Mouse (Mus musculus): ENCODE results near the gene Sik3.
A peak's percentile ranks its signal among the peaks of the same experiment; 100 is the strongest.

Sik3 gene

DNA sequence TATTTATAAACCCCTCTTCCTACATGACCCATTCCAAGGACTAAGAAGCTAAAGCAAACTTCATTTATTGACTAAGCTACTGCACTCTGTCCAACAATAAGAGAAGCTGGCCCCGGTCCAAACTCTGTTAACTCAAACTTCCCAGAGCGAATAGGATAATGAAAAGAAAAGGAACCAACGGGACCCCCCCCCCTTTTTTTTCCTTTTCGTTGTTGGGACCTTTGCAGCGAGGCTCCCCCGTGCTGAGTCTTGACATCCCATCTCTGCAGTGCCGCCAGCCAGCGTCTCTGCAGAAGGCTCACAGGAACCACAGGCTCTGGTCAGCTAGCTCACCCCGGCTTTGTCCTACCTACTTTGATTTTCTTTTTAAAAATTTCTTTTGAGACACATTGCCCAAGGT lies 3.2 kb downstream of the Sik3 start:
- DNase-seq (ENCODE audit: low spot score), result no peak

DNA sequence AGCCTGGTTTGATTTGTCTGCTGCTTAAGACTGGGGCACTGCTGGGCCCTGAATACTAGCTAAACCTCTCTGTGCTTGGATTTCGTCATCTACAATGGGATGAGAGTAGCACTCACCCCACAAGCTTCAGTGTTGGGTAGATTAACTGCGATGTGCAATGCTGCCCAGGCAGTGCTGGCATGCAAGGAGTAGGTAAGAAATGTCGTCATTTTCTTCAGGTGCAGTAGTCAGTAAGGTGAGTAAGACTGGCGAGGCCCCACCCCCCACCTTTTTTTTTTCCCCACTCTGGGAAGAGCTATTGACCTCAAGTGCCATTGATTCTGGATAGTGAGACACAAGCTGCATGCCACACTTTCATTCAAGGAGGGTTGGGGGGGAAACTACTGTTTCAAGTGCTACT lies 3.8 kb downstream of the Sik3 start:
- DNase-seq (ENCODE audit: low spot score), result no peak

DNA sequence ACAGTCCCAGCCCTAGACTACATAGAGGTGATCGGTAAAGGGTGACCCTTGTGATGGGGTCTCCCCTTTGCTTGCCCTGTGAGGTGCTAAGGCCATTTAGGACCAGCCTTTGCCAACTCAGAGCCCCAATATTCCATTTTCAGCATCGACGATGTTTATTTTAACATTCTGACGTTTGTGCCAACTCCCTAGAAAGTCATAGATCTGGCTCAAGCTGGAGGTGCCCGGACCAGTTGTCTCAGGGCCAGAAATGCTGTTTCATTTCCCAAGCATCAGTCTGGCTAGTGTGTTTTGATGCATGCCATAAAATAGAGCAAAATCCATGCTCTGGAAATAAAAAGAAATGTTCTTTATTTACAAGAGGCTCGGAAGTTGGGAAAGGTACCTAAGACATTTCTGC lies 5.7 kb downstream of the Sik3 start:
- no peak for DNase-seq (ENCODE audit: low spot score)

DNA sequence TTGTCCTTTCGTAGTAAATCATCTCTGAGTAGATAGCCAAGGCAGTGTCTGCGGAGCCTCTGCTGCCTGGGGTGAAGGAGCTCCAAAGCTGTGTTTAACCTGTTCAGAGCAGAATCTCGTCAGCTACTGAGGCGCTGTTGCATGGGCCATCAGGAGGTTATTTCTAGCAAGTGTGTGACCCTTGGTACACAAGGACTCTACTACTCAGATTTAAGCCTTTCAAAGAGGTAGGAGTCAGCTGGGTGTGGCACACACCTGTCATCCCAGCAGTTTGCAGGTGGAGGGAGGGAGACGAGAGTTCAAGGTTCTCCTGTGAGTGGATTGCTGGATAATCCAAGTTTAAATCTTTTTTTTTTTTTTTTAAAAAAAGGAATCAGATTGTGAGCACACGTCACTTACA lies 7.4 kb downstream of the Sik3 start:
- DNase-seq (ENCODE audit: low spot score), result no peak

DNA sequence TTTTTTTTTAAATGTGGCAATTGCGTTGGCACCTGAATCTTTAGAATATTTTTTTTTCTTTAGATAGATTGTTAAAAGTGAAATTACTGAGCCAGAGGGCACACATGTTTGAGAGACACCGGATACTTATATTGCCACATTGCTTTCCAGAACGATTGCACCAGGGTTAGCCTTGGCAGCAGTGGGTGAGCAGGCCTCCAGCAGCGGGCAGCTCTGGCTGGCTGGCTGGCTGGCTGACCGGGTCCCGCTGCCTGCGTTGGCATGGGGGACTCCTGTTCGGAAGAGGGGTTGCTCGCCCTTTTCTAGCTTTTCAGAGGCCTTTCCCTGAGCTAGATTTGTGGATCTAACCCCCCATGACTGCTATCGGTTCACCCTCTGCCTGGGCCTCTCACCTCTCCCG lies 11.0 kb downstream of the Sik3 start:
- no peak for DNase-seq (ENCODE audit: low spot score)

DNA sequence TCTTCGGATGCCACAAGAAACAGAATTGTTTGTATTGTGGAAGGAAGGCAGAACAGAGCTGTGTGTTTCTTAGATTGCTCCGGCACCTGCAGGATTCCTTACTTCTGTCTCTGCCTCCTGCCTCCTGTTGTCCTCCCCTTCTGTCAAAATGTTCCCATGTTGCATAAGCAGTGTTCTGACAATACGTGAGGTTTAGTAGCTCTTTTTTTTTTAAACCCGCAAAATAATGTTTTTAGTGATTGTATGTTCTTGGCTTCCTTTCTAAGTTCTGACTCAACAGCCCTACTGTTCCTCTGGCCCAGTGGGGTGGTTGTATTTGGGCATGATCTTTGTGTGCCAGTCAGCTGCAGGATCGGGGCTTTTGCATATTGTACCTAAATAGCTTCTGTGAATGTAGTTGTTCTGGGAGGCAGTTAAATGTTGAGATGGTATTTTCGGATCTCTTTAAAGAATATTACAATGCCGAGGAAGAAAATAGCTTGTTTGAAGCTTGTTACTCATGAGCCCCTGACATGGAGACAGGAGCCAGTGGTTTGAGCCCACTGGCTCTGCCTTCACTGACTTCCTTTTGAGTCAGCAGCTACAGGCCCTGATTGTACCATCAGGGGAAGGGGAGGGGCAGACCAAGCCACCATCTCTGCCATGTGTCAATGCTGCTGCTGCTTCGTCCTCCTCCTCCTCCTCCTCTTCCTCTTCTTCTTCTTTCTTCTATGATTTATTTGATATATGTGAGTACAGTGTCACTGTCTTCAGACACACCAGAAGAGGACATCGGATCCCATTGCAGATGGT lies 13.6 kb downstream of the Sik3 start:
- DNase-seq (ENCODE audit: low spot score), result no peak

DNA sequence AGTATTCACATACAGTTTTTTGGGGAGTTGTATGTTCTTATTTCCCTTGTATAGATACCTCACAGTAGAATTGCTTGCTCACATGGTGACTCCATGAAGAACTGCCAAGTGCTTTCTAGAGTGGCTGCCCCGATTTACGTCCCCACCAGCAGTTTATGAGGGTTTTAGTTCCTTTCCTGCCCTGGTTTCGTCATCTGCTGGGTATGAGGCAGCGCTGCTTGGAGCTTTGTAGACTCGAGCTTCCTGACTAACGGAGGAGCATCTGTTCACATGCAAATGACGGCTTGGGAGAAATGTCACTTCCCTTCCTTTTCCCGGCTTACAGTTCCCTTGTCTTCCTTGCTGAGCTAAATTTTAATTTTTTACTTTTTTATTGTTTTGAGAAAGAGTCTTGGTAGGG lies 15.4 kb downstream of the Sik3 start:
- no peak for DNase-seq (ENCODE audit: low spot score)

DNA sequence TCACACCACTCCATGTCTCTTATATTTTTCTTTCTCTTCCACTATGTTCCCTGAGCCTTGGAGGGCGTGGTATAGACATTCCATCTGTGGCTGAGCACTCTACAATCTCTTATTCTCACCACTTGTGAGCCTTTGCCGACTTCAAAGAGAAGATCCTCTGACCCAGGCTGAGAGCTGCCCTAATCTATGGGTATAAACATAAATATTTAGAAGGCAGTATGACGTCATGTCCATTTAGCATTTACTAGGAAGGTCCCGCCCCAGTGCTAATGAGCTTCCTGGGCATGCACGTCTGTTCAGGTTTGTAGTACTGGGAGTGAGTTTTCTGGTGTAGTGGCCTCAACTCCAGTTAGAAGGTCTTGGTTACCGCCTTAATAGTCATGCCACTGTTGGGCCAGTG lies 16.9 kb downstream of the Sik3 start:
- DNase-seq (ENCODE audit: low spot score), result no peak

DNA sequence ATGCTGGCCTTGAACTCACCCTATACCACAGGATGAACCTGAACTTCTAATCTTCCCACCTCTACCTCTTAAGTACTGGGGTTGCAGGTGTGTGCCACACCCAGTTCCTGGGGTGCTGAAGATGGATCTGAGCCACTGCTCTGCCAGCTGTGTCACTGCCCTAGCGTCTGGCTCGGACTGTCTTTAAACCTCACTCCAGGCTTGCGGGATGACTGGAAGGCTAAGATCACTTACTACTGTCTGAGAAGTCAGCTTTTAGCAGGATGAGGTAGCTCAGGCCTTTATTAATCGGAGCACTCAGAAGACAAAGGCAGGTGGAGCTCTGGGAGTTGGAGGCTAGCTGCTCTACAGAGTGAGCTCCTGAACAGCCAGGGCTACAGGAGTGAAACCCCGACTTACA lies 17.6 kb downstream of the Sik3 start:
- DNase-seq (ENCODE audit: low spot score), result no peak

DNA sequence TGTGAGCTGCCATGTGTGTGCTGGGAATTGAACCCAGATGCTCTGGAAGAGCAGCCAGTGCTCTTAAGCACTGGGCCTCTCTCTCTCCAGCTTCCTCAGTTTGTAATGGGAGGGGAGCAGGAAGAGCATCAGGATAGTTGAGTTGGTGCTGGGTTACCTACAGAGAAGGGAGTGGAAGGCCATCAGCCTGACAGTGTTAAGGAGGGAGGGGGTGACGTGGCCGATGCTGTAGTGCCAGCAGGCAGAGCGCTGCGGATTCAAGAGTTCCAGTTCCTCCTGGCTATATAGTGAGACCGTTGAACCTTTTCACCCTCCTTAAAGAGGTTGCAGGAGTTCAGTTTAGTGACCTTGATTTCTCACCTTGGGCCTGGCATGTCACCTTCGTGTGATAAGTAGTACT lies 18.3 kb downstream of the Sik3 start:
- DNase-seq (ENCODE audit: low spot score), result no peak

DNA sequence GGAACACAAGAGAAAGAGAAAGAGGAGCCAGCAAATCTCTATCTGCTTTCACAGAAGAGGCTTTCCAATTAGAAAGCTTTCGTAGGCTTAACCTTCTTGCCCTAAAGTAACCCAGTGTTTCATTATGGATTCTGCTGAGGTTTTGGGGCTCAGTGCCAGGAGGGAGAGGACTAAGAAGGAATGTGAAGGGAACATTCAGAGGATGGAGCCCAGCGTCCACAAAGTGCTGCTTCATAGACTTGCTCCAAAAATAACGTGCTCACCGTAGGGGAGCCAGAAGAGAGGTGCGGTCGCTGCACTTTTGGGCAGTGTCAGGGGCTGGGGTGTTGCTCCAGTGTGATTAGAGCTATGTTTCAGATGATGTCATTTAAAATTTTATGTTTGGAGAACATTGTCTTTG lies 19.6 kb downstream of the Sik3 start:
- DNase-seq (ENCODE audit: low spot score), result peak; percentile 27

DNA sequence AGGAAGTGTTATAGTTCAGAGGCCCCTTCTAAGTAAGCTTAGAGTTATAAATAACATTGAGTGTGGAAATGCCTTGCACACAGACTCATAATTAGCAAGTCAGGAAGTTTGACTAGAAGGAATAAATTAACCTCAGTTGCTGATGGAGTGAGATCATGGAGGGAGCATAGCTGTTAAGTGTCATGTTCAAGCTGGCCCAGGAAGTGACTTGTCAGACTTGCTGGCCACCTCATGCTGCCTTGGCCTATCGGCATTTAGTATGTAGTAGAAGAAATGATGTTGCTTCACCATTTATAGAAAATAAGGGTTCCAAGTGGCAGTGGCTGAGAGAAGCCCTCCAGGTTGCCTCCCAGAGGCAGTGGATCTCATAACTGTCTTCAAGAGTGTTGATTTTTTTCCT lies 20.4 kb downstream of the Sik3 start:
- no peak for DNase-seq (ENCODE audit: low spot score)

DNA sequence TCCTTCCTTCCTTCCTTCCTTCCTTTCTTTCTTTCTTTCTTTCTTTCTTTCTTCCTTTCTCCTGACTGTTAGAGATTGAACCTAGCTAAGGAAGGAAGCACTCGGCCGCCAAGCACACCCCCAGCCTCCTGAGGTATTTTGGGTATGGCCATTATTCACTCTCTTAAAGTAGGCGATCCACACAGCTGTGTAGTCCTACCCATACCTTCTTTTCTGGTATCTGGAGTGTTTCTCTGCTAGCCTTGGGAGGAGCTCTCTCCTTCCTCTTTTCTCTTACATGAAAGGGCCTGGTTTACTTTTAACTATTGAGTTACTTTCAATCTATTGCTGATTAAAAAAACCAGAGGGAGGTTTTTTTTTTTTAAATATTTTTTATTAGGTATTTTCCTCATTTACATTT lies 21.2 kb downstream of the Sik3 start:
- DNase-seq (ENCODE audit: low spot score), result no peak

DNA sequence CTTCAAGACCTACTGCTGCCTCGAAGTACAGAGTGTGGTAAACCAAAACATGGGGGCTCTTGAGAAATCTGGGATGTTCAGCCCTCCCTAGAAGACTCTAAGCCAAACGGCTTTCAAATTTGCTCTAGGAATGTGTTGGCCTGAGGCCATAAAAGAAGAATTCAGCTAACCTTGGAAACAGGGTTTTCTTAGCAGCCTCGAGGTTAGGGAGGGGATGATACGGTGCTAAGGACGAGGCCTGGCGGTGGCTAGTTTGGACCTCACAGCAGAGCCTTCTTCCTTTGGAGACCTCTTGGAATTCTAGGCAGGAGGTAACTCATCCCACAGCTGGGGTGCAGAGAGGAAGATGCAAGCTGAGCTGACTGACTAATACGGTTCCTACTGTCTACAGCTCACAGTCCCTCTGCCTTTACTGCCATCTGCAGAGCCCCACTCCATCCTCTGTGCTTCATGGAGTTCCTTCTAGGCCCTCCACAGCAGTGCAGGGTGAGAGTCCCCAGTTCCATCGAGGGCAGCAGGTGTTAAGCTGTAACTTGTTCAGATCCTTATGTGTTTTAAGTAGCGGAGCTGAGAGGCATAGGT lies 22.8 kb downstream of the Sik3 start:
- DNase-seq (ENCODE audit: low spot score), result no peak

DNA sequence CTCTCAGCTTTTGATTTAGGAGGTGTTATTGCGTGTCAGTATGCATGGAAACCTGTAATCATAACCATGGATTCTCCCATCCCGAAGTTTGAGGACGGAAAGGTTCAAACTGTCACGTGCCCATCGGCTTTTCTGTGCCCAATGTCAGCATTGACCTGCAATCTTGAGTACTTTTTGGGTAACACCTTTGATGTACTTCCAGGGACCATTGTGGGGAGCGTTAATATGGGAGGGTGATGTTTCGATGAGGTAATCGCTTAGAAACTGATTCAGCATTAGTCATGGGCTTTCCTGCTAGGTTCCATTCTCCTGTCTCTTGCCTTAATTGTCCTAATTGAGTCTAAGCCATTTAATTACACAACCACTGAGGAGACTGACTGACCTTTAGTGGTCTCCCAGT lies 24.3 kb downstream of the Sik3 start:
- DNase-seq (ENCODE audit: low spot score), result no peak

DNA sequence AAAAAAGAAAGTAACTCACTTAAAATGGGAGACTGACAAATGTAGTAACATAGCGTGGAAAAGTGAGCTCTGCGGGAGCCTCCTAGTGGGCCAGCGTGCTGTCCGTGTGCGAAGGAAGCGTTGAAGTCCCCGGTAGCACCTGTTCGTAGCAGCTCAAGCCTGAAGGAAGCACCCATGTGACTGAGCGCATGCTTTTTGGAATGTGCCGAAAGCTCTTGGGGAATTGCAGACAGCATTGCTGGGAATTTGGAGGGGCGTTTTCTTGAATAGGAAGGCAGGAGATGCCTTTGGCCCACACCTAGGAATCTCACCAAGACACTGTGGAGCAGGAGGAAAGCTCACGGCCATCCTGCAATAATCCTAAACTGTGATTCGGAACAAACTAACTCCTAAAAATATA lies 26.2 kb downstream of the Sik3 start:
- DNase-seq (ENCODE audit: low spot score), result no peak

DNA sequence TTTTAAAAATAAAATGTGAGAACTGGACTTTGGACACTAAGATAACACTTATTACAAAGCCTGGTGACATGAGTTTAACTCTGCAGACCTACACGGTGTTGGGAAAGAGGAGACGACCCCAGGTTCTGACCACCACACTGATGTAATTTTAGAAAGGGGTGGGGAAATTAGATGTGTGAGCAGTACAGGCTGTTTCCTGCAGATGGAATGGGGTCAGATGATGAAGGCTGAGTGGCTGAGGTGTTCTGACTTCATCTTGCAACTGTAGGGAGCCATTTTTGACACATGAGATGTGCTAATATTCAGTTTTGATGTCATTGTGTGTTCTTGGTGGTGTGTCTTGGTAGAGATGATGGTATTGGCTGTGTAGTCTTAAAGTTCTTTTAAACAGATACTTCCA lies 28.6 kb downstream of the Sik3 start:
- DNase-seq (ENCODE audit: low spot score), result no peak

DNA sequence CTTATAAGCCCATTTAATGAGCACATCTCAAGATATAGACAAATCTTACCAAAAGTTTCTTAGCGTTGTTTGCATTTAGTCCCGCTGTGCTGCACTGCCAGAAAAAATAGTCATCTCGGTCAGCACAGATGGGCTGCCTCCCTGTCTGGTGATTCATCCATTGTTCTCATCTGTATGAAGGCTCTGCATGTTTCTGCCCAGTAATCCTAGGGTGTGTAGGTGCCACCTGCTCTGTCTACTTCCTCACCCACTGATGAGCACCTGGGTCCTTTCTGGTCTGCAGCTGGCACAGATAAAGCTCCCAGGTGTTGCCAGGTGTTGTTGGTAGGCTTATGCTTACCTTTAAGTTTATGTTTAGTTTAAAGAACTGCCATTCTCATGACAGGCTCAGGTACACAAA lies 29.8 kb downstream of the Sik3 start:
- no peak for DNase-seq (ENCODE audit: low spot score)

DNA sequence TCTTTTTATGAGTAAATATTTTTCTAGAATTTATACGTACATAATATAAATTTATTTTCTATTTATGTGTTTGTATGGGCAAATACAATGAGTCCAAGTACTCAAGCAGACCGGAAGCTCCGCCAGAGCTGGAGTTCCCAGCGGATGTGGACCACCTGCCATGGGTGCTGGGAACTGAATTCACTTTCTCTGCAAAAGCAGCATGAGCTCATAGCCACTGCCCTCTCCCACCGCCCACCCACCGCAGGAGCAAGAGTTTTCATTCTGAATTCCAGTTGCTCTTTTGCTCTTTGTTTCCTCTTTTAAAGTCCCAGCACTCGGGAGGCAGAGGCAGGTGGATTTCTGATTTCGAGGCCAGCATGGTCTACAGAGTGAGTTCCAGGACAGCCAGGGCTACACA lies 31.0 kb downstream of the Sik3 start:
- no peak for DNase-seq (ENCODE audit: low spot score)

DNA sequence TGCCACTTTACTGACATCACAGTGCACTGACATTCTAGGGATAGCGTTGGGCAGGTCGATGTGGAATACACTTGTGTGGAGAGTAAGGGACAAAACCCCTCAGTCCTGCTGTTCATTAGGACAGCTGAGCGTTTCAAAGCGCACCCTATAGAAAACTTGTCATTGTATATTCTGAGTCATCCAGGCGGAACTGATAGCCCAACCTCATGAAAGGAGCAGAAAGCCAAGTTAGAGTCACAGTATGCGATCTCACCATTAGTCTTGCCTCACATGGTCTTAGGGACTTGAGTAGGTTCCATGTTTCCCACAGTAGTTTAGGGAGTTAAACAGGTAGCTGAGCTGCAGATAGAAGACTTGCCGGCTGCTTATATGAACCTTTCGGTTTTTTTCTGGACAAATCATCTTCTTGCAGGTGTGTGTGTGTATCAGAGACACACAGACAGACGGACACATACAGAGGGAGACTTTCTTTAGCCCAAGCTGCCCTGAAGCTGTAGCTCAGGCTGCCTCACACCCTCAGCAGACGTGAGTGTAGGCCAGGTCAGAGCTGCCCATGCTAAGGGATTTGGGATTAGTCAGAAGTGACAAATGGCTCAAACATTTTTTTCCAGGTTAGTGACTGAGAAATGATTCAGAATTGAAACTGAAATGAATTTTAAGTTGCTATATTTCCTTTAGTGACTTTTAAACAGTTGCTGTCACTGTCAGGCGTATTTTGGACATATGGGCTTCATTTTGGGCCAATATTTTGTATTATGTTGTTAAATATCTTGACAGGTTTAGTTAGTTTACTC lies 34.3 kb downstream of the Sik3 start:
- no peak for DNase-seq (ENCODE audit: low spot score)

DNA sequence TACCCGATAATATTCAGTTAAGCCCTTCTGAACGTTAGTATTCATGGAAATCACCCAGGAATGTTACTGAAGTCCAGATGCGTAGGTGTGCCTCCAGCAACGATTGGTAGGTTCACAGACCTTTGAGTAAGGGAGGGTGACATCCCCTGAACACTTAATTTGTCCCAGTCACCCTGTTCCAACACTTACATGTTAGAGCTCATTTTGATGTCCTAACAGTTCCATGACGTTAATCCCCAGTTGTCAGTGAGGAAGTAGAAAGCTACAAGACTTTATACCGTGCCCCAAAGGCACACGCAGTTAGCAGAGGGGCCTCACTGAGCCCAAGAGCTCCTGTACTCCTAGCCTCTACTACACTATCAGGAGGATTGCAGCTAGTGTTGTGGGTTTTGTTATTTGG lies 36.9 kb downstream of the Sik3 start:
- no peak for DNase-seq (ENCODE audit: low spot score)

DNA sequence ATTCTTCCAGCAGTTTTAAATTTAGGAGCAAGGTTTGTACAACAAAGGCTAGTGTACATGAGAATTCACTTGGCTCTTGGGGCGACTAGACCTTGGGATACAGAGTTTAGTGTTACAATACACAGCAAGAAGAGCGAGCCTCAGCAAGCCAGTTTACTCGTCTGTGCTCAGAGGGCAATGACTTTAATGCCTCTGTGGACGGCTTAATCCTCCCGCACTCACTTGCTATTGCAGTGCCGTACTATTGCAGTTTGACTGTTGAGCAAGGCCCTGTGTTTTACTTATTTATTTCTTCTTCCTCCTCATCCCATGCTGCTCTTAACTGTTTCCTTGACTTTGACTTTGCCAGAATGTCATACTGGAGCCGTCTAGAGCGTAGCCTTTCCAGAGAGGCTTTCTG lies 37.6 kb downstream of the Sik3 start:
- no peak for DNase-seq (ENCODE audit: low spot score)

DNA sequence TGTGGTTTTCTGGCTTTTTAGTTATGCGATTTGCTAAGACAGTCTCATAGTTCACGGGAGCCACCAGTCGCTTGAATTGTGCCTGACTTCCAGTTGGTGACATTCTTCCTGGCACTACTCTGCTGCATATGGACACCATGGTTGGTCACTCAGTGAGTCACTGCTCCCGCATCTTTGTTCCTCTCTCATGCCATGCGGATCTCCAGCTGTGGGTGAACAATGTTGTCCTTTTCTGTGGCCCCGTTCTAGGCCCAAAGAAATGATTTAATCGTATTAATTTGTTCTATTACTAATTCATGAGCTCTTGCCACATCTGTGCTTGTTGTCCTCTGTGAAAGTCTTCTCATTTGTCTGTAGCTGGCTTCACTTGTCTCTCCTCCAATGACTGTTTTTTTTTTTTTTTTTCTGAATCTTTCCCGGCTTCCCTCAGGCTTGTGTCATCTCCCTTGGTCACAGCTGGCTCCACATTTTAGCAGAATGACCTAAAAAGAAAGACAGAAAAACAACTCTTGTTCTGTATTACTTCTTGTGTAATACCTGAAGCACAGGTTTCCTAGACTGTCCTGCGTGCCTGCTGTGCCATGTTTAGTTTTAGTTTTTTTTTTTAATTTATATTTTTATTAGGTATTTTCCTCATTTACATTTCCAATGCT lies 40.5 kb downstream of the Sik3 start:
- no peak for DNase-seq (ENCODE audit: low spot score)
